Mouse (Mus musculus) mature B cell (primary cell): ENCODE measurements around the gene Usf2.

Experiments
- in situ Hi-C: fragments of 300-500 bp; cut with MboI; formaldehyde crosslinking; loops from 2 replicates; pipeline ENCODE4 v1.14.3; 2019

The Usf2 gene

GRCm38 (mm10) chr7:30956756-30957366 is at the start of gene Usf2:
Gene Usf2, minus strand, starts transcription at chr7:30956803.
- in situ Hi-C loops, result no loop called here

GRCm38 (mm10) chr7:31002650-31003049 is 46.0 kb upstream of the Usf2 start:
- in situ Hi-C loops, result no loop called here

GRCm38 (mm10) chr7:31000505-31001020 is 44.0 kb upstream of the Usf2 start:
- in situ Hi-C loops, result no loop called here

GRCm38 (mm10) chr7:30996491-30996890 is 39.9 kb upstream of the Usf2 start:
- in situ Hi-C loops, result no loop called here

GRCm38 (mm10) chr7:30993986-30994385 is 37.4 kb upstream of the Usf2 start:
- in situ Hi-C loops, result no loop called here

- in situ Hi-C loops, result no loop called here
These were observed 35.5 kb upstream of the Usf2 start for GRCm38 (mm10) chr7:30992148-30992547.

- in situ Hi-C loops, result no loop called here
These were observed 32.0 kb upstream of the Usf2 start for GRCm38 (mm10) chr7:30988519-30989162.

GRCm38 (mm10) chr7:30985357-30985756 is 28.8 kb upstream of the Usf2 start:
- in situ Hi-C loops, result no loop called here

- in situ Hi-C loops, result no loop called here
These were observed 25.1 kb upstream of the Usf2 start for GRCm38 (mm10) chr7:30981703-30982102.

- in situ Hi-C loops, result no loop called here
These were observed 17.1 kb upstream of the Usf2 start, which contains the start of gene Fam187b for GRCm38 (mm10) chr7:30973501-30974289. Gene Fam187b, plus strand, starts transcription at chr7:30973790.

- in situ Hi-C loops, result no loop called here
These were observed 16.6 kb upstream of the Usf2 start, which contains the start of gene Lsr for GRCm38 (mm10) chr7:30973251-30973500. Gene Lsr, minus strand, starts transcription at chr7:30973464.

- in situ Hi-C loops, result no loop called here
These were observed 16.0 kb upstream of the Usf2 start for GRCm38 (mm10) chr7:30972426-30973250.

- in situ Hi-C loops, result no loop called here
These were observed 15.3 kb upstream of the Usf2 start for GRCm38 (mm10) chr7:30971901-30972300.

- in situ Hi-C loops, result no loop called here
These were observed 12.6 kb upstream of the Usf2 start for GRCm38 (mm10) chr7:30969174-30969573.

GRCm38 (mm10) chr7:30968611-30969010 is 12.0 kb upstream of the Usf2 start:
- in situ Hi-C loops, result no loop called here

- in situ Hi-C loops, result no loop called here
These were observed 10.1 kb upstream of the Usf2 start for GRCm38 (mm10) chr7:30966657-30967056.

GRCm38 (mm10) chr7:30965677-30966076 is 9.1 kb upstream of the Usf2 start:
- in situ Hi-C loops, result no loop called here

GRCm38 (mm10) chr7:30964366-30964765 is 7.8 kb upstream of the Usf2 start:
- in situ Hi-C loops, result no loop called here

GRCm38 (mm10) chr7:30962862-30963261 is 6.3 kb upstream of the Usf2 start:
- in situ Hi-C loops, result no loop called here

GRCm38 (mm10) chr7:30959786-30960349 is 3.3 kb upstream of the Usf2 start:
- in situ Hi-C loops, result no loop called here

GRCm38 (mm10) chr7:30958866-30959487 is 2.4 kb upstream of the Usf2 start:
- in situ Hi-C loops, result no loop called here
